ENCODE assay signal across 8 mouse cellular contexts in the genomic region with DNA sequence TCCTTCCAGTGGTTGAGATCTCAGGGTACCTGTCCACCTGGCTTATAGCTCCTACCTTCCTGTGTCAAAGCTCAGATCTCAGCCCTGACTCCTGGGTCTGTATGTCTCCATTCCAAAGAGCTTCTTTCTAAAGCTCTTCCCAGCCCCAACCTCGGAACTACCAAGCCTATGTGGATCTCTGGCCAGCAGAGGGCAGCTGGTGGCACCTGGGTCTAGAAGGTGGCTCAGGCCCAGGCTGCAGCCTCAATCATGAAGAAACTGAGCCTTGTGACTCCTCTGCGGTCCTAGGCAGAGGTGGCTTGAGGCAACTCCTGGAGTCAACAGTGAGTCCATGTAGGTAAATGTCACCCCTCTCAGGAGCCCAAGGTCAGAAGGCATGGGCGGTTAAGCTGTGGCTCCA.
A peak's percentile ranks its signal among the peaks of the same experiment; 100 is the strongest.
DNase-seq lines count a peak whose midpoint lies in the region; TF ChIP-seq lines count a peak whose summit lies in the region.

No protein-coding gene starts in this region.

- H3K4me1 ChIP-seq in heart, adult 2 months (ENCODE audit: control insufficient read depth, insufficient read depth, low read length): no peaks in the 10 kb centered on the region
- no peaks in the 10 kb centered on the region for H3K4me1 ChIP-seq in cortical plate, adult 2 months (ENCODE audit: control insufficient read depth, insufficient read depth, low read length)

- no peaks in the 10 kb centered on the region for H3K79me2 ChIP-seq in heart, adult 2 months (replicated peaks; ENCODE audit: control insufficient read depth, insufficient read depth, low read length)

- DNase-seq in heart, adult 2 months: peak; percentile 14 to 33
- DNase-seq in heart, adult 8-10 months (ENCODE audit: low spot score): no peak
- DNase-seq in 3T3-L1 (ENCODE audit: low read depth, low spot score): peak; percentile 51
- DNase-seq in adrenal gland, adult 18-20 months (ENCODE audit: low spot score in 2 of 2): peak; percentile 21 to 27
- DNase-seq in kidney, adult 9 months: peak; percentile 34
- DNase-seq in lung, postnatal 10 days: peak; percentile 28
- DNase-seq in T-cell, adult 2 months (ENCODE audit: low spot score): no peak

- no peak overlapping the region for H3K9ac ChIP-seq in heart, adult 2 months (ENCODE audit: low read depth, low read length)

- TF ChIP-seq EP300 in heart, adult 2 months (IDR thresholded peaks at IDR 0.05; ENCODE audit: insufficient read depth, low read depth, low read length): no peak

- no peaks in the 10 kb centered on the region for H3K27me3 ChIP-seq in heart, adult 2 months (ENCODE audit: control insufficient read depth, insufficient read depth, low read length)

- peak; percentile 68 for TF ChIP-seq CTCF in heart, adult 2 months (IDR thresholded peaks at IDR 0.05)
- peak; percentile 55 for TF ChIP-seq CTCF in cortical plate, adult 2 months (IDR thresholded peaks at IDR 0.05; ENCODE audit: extremely low read depth, insufficient read depth, low read length)

- H3K36me3 ChIP-seq in heart, adult 2 months (ENCODE audit: control insufficient read depth, insufficient read depth, low read length): no peaks in the 10 kb centered on the region

- TF ChIP-seq POLR2A in heart, adult 2 months (IDR thresholded peaks at IDR 0.05; ENCODE audit: insufficient read depth, low read depth, low read length): no peak
- TF ChIP-seq POLR2A in cortical plate, adult 2 months (IDR thresholded peaks at IDR 0.05; ENCODE audit: extremely low read depth, insufficient read depth, low read length): no peak

- no peak overlapping the region for H3K4me3 ChIP-seq in heart, adult 2 months
- no peak overlapping the region for H3K4me3 ChIP-seq in cortical plate, adult 2 months (ENCODE audit: insufficient read depth, low read length)

- H3K27ac ChIP-seq in heart, adult 2 months: no peak overlapping the region
- no peak overlapping the region for H3K27ac ChIP-seq in cortical plate, adult 2 months (ENCODE audit: insufficient read depth, low read length)

- intact Hi-C loops in heart, adult 2 months (cut with DNase I): loop anchor here (2.0 kb wide), 1 partner anchor 435 kb away; no protein-coding TSS in a partner anchor

- WGBS in heart, adult 2 months: 54% methylated on average over 3 of the region's 3 CpGs

Comparison
In these comparisons a context has a peak if more than half of its experiments do, and no peak if none do; other contexts are left out.
1. DNase-seq: peak in heart, adult 2 months (2 of 2), 3T3-L1 (single experiment), adrenal gland, adult 18-20 months (2 of 2), kidney, adult 9 months (single experiment) and lung, postnatal 10 days (single experiment); none in heart, adult 8-10 months (single experiment) and T-cell, adult 2 months (single experiment).